13 mouse cellular contexts compared by ENCODE assay signal in the genomic region with DNA sequence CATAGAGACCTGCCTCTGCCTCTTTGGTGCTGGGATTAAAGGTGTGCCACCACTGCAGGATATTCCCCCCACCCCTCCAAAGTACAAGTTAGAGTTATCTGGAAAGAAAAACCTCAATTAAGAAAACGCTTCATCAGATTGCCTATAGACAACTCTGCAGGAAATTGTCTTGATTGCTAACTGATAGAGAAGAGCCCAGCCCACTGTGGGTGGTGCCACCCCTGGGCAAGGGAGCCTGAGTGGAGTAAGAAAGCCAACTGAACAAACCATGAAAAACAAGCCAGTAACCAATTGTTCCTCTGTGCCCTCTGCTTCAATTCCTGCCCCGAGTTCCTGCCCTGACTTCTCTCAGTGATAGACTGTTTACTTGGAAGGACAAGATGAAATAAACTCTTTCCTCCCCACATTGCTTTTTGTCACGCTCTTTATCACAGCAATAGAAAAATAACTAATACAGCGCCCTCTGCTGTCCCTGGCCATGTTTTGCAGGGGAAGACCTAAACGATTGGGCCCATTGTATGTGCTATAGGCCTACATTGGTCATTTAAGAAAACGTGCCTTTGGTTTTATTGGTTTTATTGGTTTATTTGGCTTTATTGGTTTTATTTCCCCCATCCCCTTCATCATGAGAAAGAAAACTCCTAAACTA. TPM values are rescaled to one million over a fixed set of nuclear protein-coding genes. Genes with fewer than 3 reads are reported as not detected.
DNase-seq lines count a peak whose midpoint lies in the region; ATAC-seq and TF ChIP-seq lines count a peak whose summit lies in the region.
"Had no signal": no experiment of that assay in that cellular context is flagged by ENCODE, and none has a peak within 500 bp of the region (broad histone marks: within the 10 kb centered on the region; RNA-seq: fewer than 3 reads in every experiment).

No protein-coding gene starts in this region.

- no peak overlapping the region for H3K27ac ChIP-seq in kidney, adult 2 months (ENCODE audit: insufficient read depth, low read depth, low read length)
- H3K27ac ChIP-seq: heart, embryonic 13.5 days; kidney, embryonic 15.5 days had no signal

- no peaks in the 10 kb centered on the region for H3K4me1 ChIP-seq in kidney, adult 2 months (ENCODE audit: control insufficient read depth, insufficient read depth, low read length)
- H3K4me1 ChIP-seq: heart, embryonic 13.5 days; kidney, embryonic 15.5 days had no signal

- TF ChIP-seq POLR2A in kidney, adult 2 months (IDR thresholded peaks at IDR 0.05; ENCODE audit: low read depth, low read length) = no peak

- TF ChIP-seq CTCF in kidney, adult 2 months (conservative IDR thresholded peaks at IDR 0.05; ENCODE audit: insufficient read depth, insufficient read length, low read depth, low read length) = 0 out of 2 replicates have a peak, but pooled peaks have one; percentile 14

- no peaks in the 10 kb centered on the region for H3K36me3 ChIP-seq in kidney, adult 2 months (ENCODE audit: control insufficient read depth, insufficient read depth, low read length)
- H3K36me3 ChIP-seq: heart, embryonic 13.5 days; kidney, embryonic 15.5 days had no signal

- no peaks in the 10 kb centered on the region for H3K27me3 ChIP-seq in kidney, adult 2 months (replicated peaks; ENCODE audit: control insufficient read depth, insufficient read depth, low read length)
- H3K27me3 ChIP-seq: heart, embryonic 13.5 days; kidney, embryonic 15.5 days had no signal

- peak; percentile 24; the same call in 1 of the 2 replicates for ATAC-seq in megakaryocyte, adult 5-6 weeks (ENCODE audit: poor library complexity, severe bottlenecking)

- no peak overlapping the region for H3K4me3 ChIP-seq in kidney, adult 2 months (ENCODE audit: insufficient read depth, low read depth, low read length)
- H3K4me3 ChIP-seq: erythroblast, embryonic 14.5 days; heart, embryonic 13.5 days; kidney, embryonic 15.5 days had no signal

- WGBS in kidney, adult 2 months = 51% methylated on average over 6 of the region's 6 CpGs

- DNase-seq in kidney, adult 2 months = no peak
- no peak for DNase-seq in kidney, adult 8-10 months
- DNase-seq in A20 (ENCODE audit: low read depth, low spot score) (peak; percentile 43), NIH3T3 (ENCODE audit: low read depth) (peak; percentile 7)
- DNase-seq in Muller cell, postnatal 12 days (ENCODE audit: inconsistent ontology term) = no peak
- DNase-seq in adrenal gland, adult 2 months = no peak
- DNase-seq in gastrocnemius, postnatal 4 days (ENCODE audit: low spot score in 2 of 2) = no peak
- DNase-seq: lung, postnatal 36 days had no signal

RNA-seq across cellular contexts. Expression of a gene that starts 17.4 kb away (rescaled TPM):
- polyA plus RNA-seq in kidney, adult 2 months (2012; rRNA removed) = not detected in 2 replicates
- not detected in 2 replicates for total RNA-seq in megakaryocyte, adult 5-6 weeks (2015)
- total RNA-seq in megakaryocyte, adult 5-6 weeks (2017) = not detected in 2 replicates
- under 1 TPM in 1 of 2 experiments, not detected in 1; 0.75 TPM for total RNA-seq in adrenal gland, adult 2 months (2021)
- not detected in 2 replicates for polyA plus RNA-seq in adrenal gland, adult 2 months (2012; rRNA removed)
- total RNA-seq in gastrocnemius, postnatal 4 days (2021) = not detected
- polyA plus RNA-seq: erythroblast, embryonic 14.5 days; heart, embryonic 13.5 days; kidney, embryonic 15.5 days; neural tube, embryonic 14.5 days had no signal

Comparison
In these comparisons a context has a peak if more than half of its experiments do, and no peak if none do; other contexts are left out.
1. DNase-seq: peak in A20 (single experiment) and NIH3T3 (single experiment); none in kidney, adult 2 months (single experiment), kidney, adult 8-10 months (0 of 2), Muller cell, postnatal 12 days (single experiment), adrenal gland, adult 2 months (single experiment) and gastrocnemius, postnatal 4 days (0 of 2).